Mouse (Mus musculus): ENCODE measurements around the gene Usp22. TPM values are rescaled to one million over a fixed set of nuclear protein-coding genes. Genes with fewer than 3 reads are reported as not detected.
"Not testable (repeated sequence)": the region's sequence is repeated elsewhere in the genome, so short reads cannot be mapped to it uniquely, and the experiment has no call there.

Gene Usp22
- polyA plus RNA-seq, 1 experiment from 2014 or later = 105 TPM

DNA sequence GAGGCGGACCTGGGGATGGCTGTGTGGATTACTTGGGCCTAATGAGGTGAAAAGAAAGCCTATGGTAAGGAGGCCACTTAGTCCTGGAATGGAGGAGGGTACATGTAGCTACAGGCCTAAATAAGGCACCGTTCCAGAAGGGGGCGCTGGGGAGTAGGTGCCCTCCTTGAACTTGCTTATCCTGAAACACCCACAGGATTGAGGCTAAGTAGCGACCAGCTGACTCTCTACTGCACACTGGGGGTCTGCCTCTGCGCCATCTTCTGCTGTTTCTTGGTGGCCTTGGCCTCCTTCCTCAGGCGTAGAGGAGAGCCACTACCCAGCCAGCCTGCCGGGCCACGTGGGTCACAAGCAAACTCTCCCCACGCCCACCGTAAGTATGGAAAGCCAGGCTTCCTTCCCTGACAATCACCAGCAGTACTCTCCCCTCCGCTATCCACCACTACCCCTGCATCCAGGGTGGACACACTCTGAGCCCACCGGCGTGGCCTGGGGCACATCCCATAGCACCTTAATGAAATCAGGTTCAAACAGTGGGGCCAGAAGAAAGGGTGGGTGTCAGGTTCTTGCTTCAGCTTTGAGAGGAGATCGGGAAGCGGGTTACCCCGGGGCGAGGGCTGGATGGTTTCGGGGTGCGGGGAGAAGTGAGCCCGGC is 28.1 kb downstream of the Usp22 start:
- Histone ChIP-seq H3K36me3 (peaks cover 7% of the 10 kb centered on the region), H3K27ac (peak overlapping the region; percentile 67), H3K4me3 (peak overlapping the region; percentile 62), H3K9me3 (no peaks in the 10 kb centered on the region), H3K4me1 (peaks cover 22% of the 10 kb centered on the region), H3K27me3 (ENCODE audit: insufficient read depth, poor library complexity, severe bottlenecking) (peaks cover 30% of the 10 kb centered on the region)
- DNase-seq (ENCODE audit: low spot score) = peak; percentile 82
- WGBS = 17% methylated on average over 20 of the region's 20 CpGs

DNA sequence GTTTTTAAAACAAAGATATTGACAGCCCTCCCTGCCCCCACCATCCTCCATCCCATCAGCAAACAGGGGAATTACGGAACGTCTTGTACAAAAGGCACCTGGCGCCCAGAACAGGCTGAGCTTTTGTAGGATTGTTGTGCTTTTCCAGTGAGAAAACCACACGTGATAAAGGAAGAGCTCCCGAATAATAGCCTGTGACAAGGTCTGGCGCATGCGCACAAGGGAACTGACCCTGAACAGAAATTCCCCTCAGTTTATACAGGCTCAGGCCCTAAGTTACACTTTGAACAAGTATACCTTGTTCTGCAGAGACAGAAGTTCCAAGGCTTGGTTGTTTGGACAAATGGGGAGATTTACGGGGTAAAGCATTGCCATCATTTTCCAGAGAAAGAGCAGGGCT is 29.3 kb downstream of the Usp22 start:
- WGBS = 82% methylated on average over 8 of the region's 8 CpGs
- peaks cover 30% of the 10 kb centered on the region for H3K27me3 ChIP-seq (ENCODE audit: insufficient read depth, poor library complexity, severe bottlenecking)
- H3K27ac ChIP-seq = no peak overlapping the region
- peaks cover 22% of the 10 kb centered on the region for H3K4me1 ChIP-seq
- H3K4me3 ChIP-seq = no peak overlapping the region
- DNase-seq (ENCODE audit: low spot score) = no peak
- H3K36me3 ChIP-seq = no peaks in the 10 kb centered on the region
- no peaks in the 10 kb centered on the region for H3K9me3 ChIP-seq

- H3K4me1 ChIP-seq = peaks cover 22% of the 10 kb centered on the region
- no peak overlapping the region for H3K27ac ChIP-seq
- H3K27me3 ChIP-seq (ENCODE audit: insufficient read depth, poor library complexity, severe bottlenecking) = peaks cover 30% of the 10 kb centered on the region
- WGBS = 53% methylated on average over 7 of the region's 7 CpGs
- H3K9me3 ChIP-seq = no peaks in the 10 kb centered on the region
- H3K4me3 ChIP-seq = no peak overlapping the region
- no peaks in the 10 kb centered on the region for H3K36me3 ChIP-seq
- no peak for DNase-seq (ENCODE audit: low spot score)
These were observed 31.0 kb downstream of the Usp22 start for GRCm38 (mm10) chr11:61143564-61144469.

DNA sequence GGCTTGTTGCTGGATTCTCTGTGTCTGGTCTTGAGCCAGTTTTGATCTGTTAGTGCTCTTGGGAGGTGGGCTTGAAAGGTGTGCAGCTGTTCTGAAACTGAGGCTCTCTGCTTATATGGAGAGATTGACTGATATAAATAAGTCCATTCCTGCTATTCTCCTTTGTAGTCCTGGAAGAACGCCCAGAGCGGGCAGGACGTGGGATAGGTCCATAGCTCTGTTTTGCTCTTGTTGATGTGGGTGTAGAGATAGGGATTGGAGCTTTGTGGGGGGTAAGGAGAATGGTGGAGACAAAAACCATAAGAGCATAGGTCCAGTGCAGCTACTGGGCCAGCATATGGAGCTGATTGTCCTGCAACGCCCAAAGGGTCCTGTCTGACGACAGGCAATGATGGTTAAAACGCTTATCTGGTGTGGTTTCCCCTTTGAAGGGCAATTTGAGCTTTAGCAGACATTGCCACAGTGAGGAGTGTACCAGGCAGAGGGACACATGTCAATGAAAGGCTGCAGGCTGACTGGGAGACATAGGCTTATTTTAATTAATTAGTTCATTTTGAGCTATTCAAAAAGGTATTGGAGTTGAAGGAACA is 31.8 kb downstream of the Usp22 start:
- Histone ChIP-seq H3K27me3 (ENCODE audit: insufficient read depth, poor library complexity, severe bottlenecking) (peaks cover 25% of the 10 kb centered on the region), H3K27ac (no peak overlapping the region), H3K4me3 (0 out of 2 replicates have a peak overlapping the region, but pooled peaks have one; percentile 15), H3K36me3 (no peaks in the 10 kb centered on the region), H3K9me3 (no peaks in the 10 kb centered on the region), H3K4me1 (peaks cover 26% of the 10 kb centered on the region)
- no peak for DNase-seq (ENCODE audit: low spot score)
- 45% methylated on average over 6 of the region's 6 CpGs for whole genome bisulfite sequencing

DNA sequence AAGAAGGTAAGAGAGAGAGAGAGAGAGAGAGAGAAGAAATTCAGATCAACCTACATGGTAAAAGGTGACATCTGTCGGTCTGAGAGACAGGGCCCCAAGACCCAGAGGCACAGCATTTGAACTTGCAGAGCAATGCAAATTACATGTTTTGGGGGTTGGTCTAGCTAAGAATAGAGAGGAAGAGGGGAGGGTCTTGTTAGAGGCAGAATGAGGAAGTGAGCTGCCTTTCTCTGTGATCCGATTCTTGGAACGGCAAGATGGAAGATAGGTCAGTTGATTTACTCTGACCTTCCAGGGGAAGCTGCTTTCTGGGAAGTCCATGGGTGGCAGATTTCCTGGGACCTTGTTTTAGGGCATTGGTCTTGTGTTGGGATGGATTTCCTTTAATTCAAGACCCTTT is 32.6 kb downstream of the Usp22 start:
- Histone ChIP-seq H3K4me3 (0 out of 2 replicates have a peak overlapping the region, but pooled peaks have one; percentile 24), H3K9me3 (no peaks in the 10 kb centered on the region), H3K36me3 (no peaks in the 10 kb centered on the region), H3K27me3 (ENCODE audit: insufficient read depth, poor library complexity, severe bottlenecking) (peaks cover 17% of the 10 kb centered on the region), H3K4me1 (peaks cover 25% of the 10 kb centered on the region), H3K27ac (no peak overlapping the region)
- no peak for DNase-seq (ENCODE audit: low spot score)
- 46% methylated on average over 3 of the region's 3 CpGs for WGBS

GRCm38 (mm10) chr11:61141693-61142092 is 33.2 kb downstream of the Usp22 start:
- Histone ChIP-seq H3K36me3 (no peaks in the 10 kb centered on the region), H3K27ac (no peak overlapping the region), H3K4me3 (no peak overlapping the region), H3K9me3 (no peaks in the 10 kb centered on the region), H3K4me1 (peaks cover 20% of the 10 kb centered on the region), H3K27me3 (ENCODE audit: insufficient read depth, poor library complexity, severe bottlenecking) (peaks cover 11% of the 10 kb centered on the region)
- no peak for DNase-seq (ENCODE audit: low spot score)
- 49% methylated on average over 2 of the region's 2 CpGs for WGBS

DNA sequence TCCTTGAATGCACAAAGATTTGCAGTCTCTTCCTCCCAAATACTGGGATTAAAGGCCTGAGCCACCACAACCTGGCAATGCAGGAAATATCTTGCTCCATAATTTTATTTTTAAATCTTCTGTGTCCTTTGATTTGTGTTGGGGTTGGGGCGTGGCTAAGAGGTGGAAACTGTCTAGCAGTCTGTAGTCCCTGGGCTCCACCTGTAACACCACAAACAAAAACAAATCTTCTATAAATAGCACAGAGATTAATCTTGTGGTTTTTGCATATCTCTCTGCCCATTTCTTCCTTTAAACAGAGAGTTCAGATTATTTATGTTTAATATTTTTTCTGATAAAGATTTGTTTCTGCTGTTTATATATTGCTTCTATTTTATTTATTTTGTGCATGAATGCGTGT is 41.9 kb downstream of the Usp22 start:
- Histone ChIP-seq H3K9me3 (no peaks in the 10 kb centered on the region), H3K36me3 (no peaks in the 10 kb centered on the region), H3K4me1 (0 out of 2 replicates have a peak, but pooled peaks cover 3% of the 10 kb centered on the region), H3K4me3 (no peak overlapping the region), H3K27me3 (ENCODE audit: insufficient read depth, poor library complexity, severe bottlenecking) (0 out of 2 replicates have a peak, but pooled peaks cover 4% of the 10 kb centered on the region), H3K27ac (no peak overlapping the region)
- WGBS = 85% methylated on average over 2 of the region's 2 CpGs
- no peak for DNase-seq (ENCODE audit: low spot score)

- not testable (repeated sequence) for H3K9me3 ChIP-seq; H3K4me3 ChIP-seq; H3K4me1 ChIP-seq; H3K27ac ChIP-seq; H3K36me3 ChIP-seq; H3K27me3 ChIP-seq (ENCODE audit: insufficient read depth, poor library complexity, severe bottlenecking); DNase-seq (ENCODE audit: low spot score)
- 90% methylated on average over 4 of the region's 4 CpGs for WGBS
These were observed 44.2 kb downstream of the Usp22 start for GRCm38 (mm10) chr11:61130646-61131045.

DNA sequence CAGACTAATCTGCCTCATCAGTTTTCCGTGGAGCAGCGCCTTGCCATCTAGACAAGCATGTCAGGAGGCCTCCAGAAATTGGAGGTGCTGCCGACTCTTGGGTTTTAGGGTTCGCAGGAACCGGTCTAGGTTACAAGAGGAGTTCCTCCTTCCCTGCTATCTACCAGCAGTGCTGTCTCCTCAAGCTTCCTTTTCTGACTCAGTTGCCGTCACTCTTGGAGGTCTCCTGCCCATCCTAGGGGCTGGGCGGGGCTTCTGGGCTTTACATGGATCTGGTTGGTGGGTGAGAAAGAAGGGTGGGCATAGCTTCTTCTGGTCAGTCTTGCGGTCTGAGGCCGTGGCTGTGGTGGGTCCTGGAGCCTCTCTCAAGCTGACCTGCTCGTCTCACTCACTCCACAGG is 45.5 kb downstream of the Usp22 start:
- Histone ChIP-seq H3K27ac (no peak overlapping the region), H3K27me3 (ENCODE audit: insufficient read depth, poor library complexity, severe bottlenecking) (0 out of 2 replicates have a peak, but pooled peaks cover 4% of the 10 kb centered on the region), H3K4me3 (no peak overlapping the region), H3K4me1 (0 out of 2 replicates have a peak, but pooled peaks cover 3% of the 10 kb centered on the region), H3K36me3 (no peaks in the 10 kb centered on the region), H3K9me3 (no peaks in the 10 kb centered on the region)
- WGBS = 40% methylated on average over 10 of the region's 10 CpGs
- no peak for DNase-seq (ENCODE audit: low spot score)

- 0 out of 2 replicates have a peak, but pooled peaks cover 4% of the 10 kb centered on the region for H3K27me3 ChIP-seq (ENCODE audit: insufficient read depth, poor library complexity, severe bottlenecking)
- DNase-seq (ENCODE audit: low spot score) = no peak
- H3K9me3 ChIP-seq = no peaks in the 10 kb centered on the region
- WGBS = 86% methylated on average over 8 of the region's 8 CpGs
- H3K4me1 ChIP-seq = 0 out of 2 replicates have a peak, but pooled peaks cover 3% of the 10 kb centered on the region
- no peaks in the 10 kb centered on the region for H3K36me3 ChIP-seq
- no peak overlapping the region for H3K4me3 ChIP-seq
- no peak overlapping the region for H3K27ac ChIP-seq
These were observed 47.3 kb downstream of the Usp22 start for GRCm38 (mm10) chr11:61127421-61128055.

DNA sequence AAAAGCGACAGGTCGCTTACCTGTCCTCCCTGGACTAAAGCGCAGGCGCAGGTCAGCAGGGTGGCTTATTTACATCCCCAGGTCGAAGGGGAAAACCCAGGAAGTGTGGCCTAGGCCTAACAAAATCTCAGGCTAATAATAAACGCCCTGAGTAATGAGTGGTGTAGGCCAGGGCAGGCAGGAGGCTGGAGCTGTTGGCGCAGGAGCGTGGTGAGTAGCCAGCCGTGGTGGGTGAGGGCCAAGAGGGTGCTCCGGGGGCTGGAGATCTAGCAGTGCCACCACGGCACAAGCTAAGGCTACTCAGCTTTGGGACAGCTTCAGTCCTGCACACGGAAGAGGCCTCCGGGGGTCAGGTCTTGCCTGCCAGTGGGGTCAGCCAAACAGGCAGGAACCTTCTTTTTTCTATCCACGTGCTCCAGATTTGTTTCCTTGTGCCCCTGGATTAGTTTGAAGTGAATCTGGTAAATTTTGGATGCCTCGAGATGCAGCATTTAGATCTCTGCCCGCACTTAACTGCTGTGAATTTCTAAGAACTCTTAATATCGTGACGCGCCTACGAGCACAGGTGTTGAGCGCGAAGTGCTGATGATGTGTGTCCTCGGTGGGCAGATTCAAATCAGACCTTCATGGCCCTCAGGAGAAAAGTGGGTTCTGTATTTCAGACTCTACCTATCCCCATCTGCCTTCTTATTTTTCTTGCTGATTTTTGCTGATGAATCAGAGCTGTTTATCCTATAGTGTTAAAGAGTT is 48.1 kb downstream of the Usp22 start, which contains the start of gene Tnfrsf13b:
Tnfrsf13b (plus strand) TSS at position 150 of the 750 bp plus-strand sequence.
- 0 out of 2 replicates have a peak, but pooled peaks cover 4% of the 10 kb centered on the region for H3K27me3 ChIP-seq (ENCODE audit: insufficient read depth, poor library complexity, severe bottlenecking)
- H3K9me3 ChIP-seq = no peaks in the 10 kb centered on the region
- H3K4me3 ChIP-seq = no peak within 1 kb of the TSS
- H3K4me1 ChIP-seq = 0 out of 2 replicates have a peak, but pooled peaks cover 3% of the 10 kb centered on the region
- H3K36me3 ChIP-seq = no peaks in the 10 kb centered on the region
- no peak for DNase-seq (ENCODE audit: low spot score)
- no peak within 1 kb of the TSS for H3K27ac ChIP-seq
- 83% methylated on average over 23 of the region's 23 CpGs for WGBS

DNA sequence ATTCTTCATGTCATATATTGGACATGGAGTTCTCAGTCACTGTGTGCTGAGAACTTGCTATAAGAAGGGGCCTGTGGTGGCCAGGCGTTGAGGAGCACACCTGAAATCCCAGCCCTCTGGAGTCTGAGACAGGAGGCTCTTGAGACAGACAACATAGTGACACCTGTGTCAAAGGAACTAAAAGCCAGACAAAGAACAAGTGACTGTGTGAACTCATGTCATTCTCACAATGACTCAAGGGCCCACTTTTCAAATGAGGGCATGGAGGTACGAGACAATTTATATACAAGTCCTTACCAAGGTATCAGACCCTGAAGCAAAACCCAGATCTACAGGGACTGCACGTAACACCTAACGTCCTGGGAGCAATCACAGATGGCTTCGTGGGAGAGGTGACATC is 48.9 kb downstream of the Usp22 start:
- WGBS = 86% methylated on average over 5 of the region's 5 CpGs
- no peak overlapping the region for H3K4me3 ChIP-seq
- no peak for DNase-seq (ENCODE audit: low spot score)

More for the DNA sequence above, 48.9 kb downstream of the Usp22 start:
- Histone ChIP-seq H3K9me3 (no peaks in the 10 kb centered on the region), H3K27me3 (ENCODE audit: insufficient read depth, poor library complexity, severe bottlenecking) (0 out of 2 replicates have a peak, but pooled peaks cover 4% of the 10 kb centered on the region), H3K27ac (no peak overlapping the region), H3K4me1 (0 out of 2 replicates have a peak, but pooled peaks cover 3% of the 10 kb centered on the region), H3K36me3 (no peaks in the 10 kb centered on the region)

Data from heart, embryonic 10.5 days (tissue).